Comparison of ENCODE assay signal across 10 mouse cellular contexts in the genomic region with DNA sequence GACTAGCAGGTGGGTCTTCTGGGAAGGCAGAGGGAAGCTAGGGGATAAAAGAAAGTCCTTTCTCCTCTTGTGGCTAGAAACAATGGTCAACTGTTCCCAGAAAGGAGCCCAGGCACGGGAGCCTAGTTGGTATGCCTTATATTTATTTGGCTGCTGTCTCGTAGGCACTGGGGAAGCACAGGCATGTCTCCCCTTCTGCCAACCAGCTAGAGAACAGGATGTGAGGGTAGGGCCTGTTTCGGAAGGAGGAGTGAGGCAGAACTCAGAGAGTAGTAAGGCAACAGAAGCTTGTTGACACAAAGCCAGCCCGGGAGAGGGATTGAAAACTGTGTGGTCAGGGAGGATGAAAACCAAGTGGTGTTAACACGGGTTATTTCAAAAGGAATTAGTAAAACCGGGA.
DNase-seq lines count a peak whose midpoint lies in the region; ATAC-seq and TF ChIP-seq lines count a peak whose summit lies in the region.
"Had no signal": no experiment of that assay in that cellular context is flagged by ENCODE, and none has a peak within 500 bp of the region (broad histone marks: within the 10 kb centered on the region; RNA-seq: fewer than 3 reads in every experiment).

No protein-coding gene starts in this region.

- ATAC-seq in intestine, embryonic 16.5 days: no peak
- ATAC-seq in intestine, postnatal 0 days: no peak
- no peak for ATAC-seq in hindbrain, embryonic 13.5 days (ENCODE audit: low FRiP score)
- no peak for ATAC-seq in inflammation-experienced regulatory T-cells, adult 6 months
- ATAC-seq: Patski had no signal

- no peak for TF ChIP-seq CTCF in intestine, postnatal 0 days (IDR thresholded peaks at IDR 0.05; ENCODE audit: low read depth)
- no peak for TF ChIP-seq CTCF in E14TG2a.4 (conservative IDR thresholded peaks at IDR 0.05; ENCODE audit: low read length)

- H3K27me3 ChIP-seq in intestine, embryonic 16.5 days (replicated peaks; ENCODE audit: control insufficient read depth, insufficient read depth, low read length): no peaks in the 10 kb centered on the region
- H3K27me3 ChIP-seq in intestine, postnatal 0 days (replicated peaks; ENCODE audit: control insufficient read depth, insufficient read depth, low read length): no peaks in the 10 kb centered on the region
- no peaks in the 10 kb centered on the region for H3K27me3 ChIP-seq in E14TG2a.4 (ENCODE audit: insufficient read depth, low read length)
- H3K27me3 ChIP-seq in hindbrain, embryonic 13.5 days: no peaks in the 10 kb centered on the region
- H3K27me3 ChIP-seq: Patski had no signal

- peaks cover 10% of the 10 kb centered on the region; the same call in 1 of the 2 replicates for H3K4me1 ChIP-seq in intestine, embryonic 16.5 days (ENCODE audit: control insufficient read depth, insufficient read depth, low read length)
- no peaks in the 10 kb centered on the region for H3K4me1 ChIP-seq in intestine, postnatal 0 days (replicated peaks; ENCODE audit: control insufficient read depth, insufficient read depth, low read length)
- peaks cover 43% of the 10 kb centered on the region for H3K4me1 ChIP-seq in E14TG2a.4 (replicated peaks; ENCODE audit: low read depth, low read length)
- peaks cover 12% of the 10 kb centered on the region for H3K4me1 ChIP-seq in hindbrain, embryonic 13.5 days (replicated peaks)

- H3K9ac ChIP-seq in intestine, embryonic 16.5 days (ENCODE audit: low read depth, low read length): no peak overlapping the region
- no peak overlapping the region for H3K9ac ChIP-seq in intestine, postnatal 0 days (ENCODE audit: low read depth, low read length)
- no peak overlapping the region for H3K9ac ChIP-seq in hindbrain, embryonic 13.5 days

- no peak overlapping the region for H3K4me3 ChIP-seq in intestine, embryonic 16.5 days (ENCODE audit: low read length)
- H3K4me3 ChIP-seq in intestine, postnatal 0 days (ENCODE audit: low read depth, low read length): no peak overlapping the region
- H3K4me3 ChIP-seq in E14TG2a.4 (replicated peaks; ENCODE audit: low read length): peak overlapping the region; percentile 50
- H3K4me3 ChIP-seq in hindbrain, embryonic 13.5 days: no peak overlapping the region
- H3K4me3 ChIP-seq: myocyte had no signal

- H3K4me2 ChIP-seq in intestine, embryonic 16.5 days (ENCODE audit: low read depth, low read length): no peak overlapping the region
- no peak overlapping the region for H3K4me2 ChIP-seq in intestine, postnatal 0 days (replicated peaks; ENCODE audit: low read depth)
- no peak overlapping the region for H3K4me2 ChIP-seq in hindbrain, embryonic 13.5 days

- DNase-seq in NIH3T3 (ENCODE audit: low read depth): peak; percentile 25
- DNase-seq in urinary bladder, postnatal 14 days (ENCODE audit: low spot score): no peak
- DNase-seq: kidney, adult 9 months had no signal

- WGBS in intestine, embryonic 16.5 days: 53% methylated on average over 6 of the region's 6 CpGs
- 54% methylated on average over 6 of the region's 6 CpGs for WGBS in intestine, postnatal 0 days
- 63% methylated on average over 6 of the region's 6 CpGs for WGBS in hindbrain, embryonic 13.5 days

- H3K36me3 ChIP-seq in intestine, embryonic 16.5 days (ENCODE audit: control insufficient read depth, insufficient read depth, low read length): no peaks in the 10 kb centered on the region
- H3K36me3 ChIP-seq in intestine, postnatal 0 days (ENCODE audit: control insufficient read depth, insufficient read depth): no peaks in the 10 kb centered on the region
- peaks cover 2% of the 10 kb centered on the region; the same call in 1 of the 2 replicates for H3K36me3 ChIP-seq in E14TG2a.4 (ENCODE audit: insufficient read depth, low read length)
- H3K36me3 ChIP-seq in hindbrain, embryonic 13.5 days: no peaks in the 10 kb centered on the region

- 0 out of 2 replicates have a peak overlapping the region, but pooled peaks have one; percentile 37 for H3K27ac ChIP-seq in intestine, embryonic 16.5 days (ENCODE audit: low read length)
- H3K27ac ChIP-seq in intestine, postnatal 0 days (ENCODE audit: low read depth, low read length): no peak overlapping the region
- H3K27ac ChIP-seq in hindbrain, embryonic 13.5 days: peak overlapping the region; percentile 70; the same call in 1 of the 2 replicates

- no peaks in the 10 kb centered on the region; the same call in 1 of the 2 replicates for H3K9me3 ChIP-seq in intestine, embryonic 16.5 days (ENCODE audit: control insufficient read depth, low read length)
- no peaks in the 10 kb centered on the region for H3K9me3 ChIP-seq in intestine, postnatal 0 days (ENCODE audit: control insufficient read depth)
- H3K9me3 ChIP-seq in E14TG2a.4 (ENCODE audit: low read length): peaks cover 4% of the 10 kb centered on the region
- no peaks in the 10 kb centered on the region for H3K9me3 ChIP-seq in hindbrain, embryonic 13.5 days
